Mouse (Mus musculus): ENCODE measurements around the gene Tldc2. TPM values are rescaled to one million over a fixed set of nuclear protein-coding genes. Genes with fewer than 3 reads are reported as not detected.

The Tldc2 gene
- polyA plus RNA-seq, 1 experiment: not detected

DNA sequence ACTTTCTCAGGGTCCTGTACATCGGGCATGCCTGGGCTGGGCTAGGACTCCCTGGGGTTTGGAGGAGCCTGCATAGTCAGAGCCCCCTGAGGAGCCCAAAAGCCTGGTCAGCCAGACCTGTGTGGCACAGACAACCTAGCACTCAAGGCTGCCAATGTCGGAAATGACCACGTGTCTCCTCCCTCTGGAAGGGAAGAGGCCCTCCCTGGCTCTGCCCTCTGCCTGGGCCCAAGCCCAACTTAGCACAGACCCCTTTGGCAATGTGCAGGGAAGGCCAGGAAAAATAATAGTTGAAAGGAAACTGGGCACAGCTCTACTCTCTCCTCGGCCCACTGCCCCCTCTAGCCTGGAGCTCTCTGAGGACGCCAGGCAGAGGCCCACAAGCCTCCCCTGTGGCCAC lies 32.0 kb upstream of the Tldc2 start:
- Histone ChIP-seq H3K27ac (replicated peaks; ENCODE audit: low read depth, low read length) (peak overlapping the region; percentile 79), H3K4me3 (ENCODE audit: insufficient read depth, low read depth, low read length) (no peak overlapping the region), H3K4me1 (ENCODE audit: control insufficient read depth, insufficient read depth, insufficient read length, low read length) (peaks cover 17% of the 10 kb centered on the region)

DNA sequence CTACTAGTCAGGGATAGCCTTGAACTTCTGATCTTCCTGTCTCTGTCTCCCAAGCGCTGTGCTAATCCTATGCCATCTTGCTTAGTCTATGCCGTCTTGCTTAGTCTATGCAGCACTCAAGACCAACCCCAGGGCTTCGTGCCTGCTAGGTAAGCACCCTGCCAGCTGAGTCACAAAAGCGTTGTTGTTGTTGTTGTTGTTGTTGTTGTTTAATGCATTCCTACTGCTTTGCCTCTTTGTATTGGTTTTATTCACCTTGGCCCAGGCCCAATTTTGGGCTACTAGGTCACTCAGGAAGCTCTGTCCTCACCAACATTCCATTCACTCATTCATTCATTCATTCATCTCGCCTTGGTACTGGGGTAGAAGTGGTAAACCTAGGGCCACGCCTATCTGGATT lies 31.1 kb upstream of the Tldc2 start:
- Histone ChIP-seq H3K4me3 (ENCODE audit: insufficient read depth, low read depth, low read length) (no peak overlapping the region), H3K27ac (replicated peaks; ENCODE audit: low read depth, low read length) (peak overlapping the region; percentile 40), H3K4me1 (ENCODE audit: control insufficient read depth, insufficient read depth, insufficient read length, low read length) (peaks cover 17% of the 10 kb centered on the region)

DNA sequence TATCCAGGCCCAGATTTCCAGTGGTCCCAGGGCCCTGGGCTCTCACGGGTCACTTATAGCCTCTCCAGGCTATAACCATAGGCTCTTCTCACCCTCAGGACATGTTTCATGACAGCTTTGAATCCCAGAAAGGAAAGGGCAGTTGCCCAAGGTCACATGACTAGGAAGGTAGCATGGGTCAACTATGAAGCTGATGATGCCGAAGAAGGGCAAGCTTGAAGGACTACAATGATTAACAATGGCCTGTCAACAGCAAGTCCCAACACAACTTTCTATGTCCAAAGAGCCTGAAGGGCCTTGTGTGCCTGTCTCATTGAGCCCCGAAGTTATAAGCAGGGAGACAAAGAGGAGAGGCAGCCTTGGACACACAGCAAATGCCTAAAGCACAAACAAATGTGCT lies 29.7 kb upstream of the Tldc2 start:
- no peak overlapping the region for H3K27ac ChIP-seq (replicated peaks; ENCODE audit: low read depth, low read length)
- H3K4me1 ChIP-seq (ENCODE audit: control insufficient read depth, insufficient read depth, insufficient read length, low read length): peaks cover 18% of the 10 kb centered on the region
- H3K4me3 ChIP-seq (ENCODE audit: insufficient read depth, low read depth, low read length): no peak overlapping the region

DNA sequence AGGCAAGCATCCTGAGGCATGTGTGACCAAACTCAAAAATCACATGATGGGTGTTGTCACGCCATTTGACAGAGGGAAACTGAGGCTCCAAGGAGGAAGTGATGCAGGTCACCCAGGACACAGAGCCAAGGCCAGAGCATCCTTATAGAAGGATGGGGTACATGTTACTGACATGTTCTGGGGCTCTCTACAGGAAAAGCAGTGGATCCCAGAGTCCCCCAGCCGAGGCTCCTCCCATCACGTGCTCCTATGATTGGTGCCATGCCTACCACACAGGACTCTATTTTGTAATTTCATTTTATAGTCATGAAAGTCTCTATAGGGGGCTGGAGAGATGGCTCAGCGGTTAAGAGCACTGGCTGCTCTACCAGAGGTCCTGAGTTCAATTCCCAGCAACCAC lies 29.1 kb upstream of the Tldc2 start:
- no peak overlapping the region for H3K27ac ChIP-seq (replicated peaks; ENCODE audit: low read depth, low read length)
- peaks cover 22% of the 10 kb centered on the region for H3K4me1 ChIP-seq (ENCODE audit: control insufficient read depth, insufficient read depth, insufficient read length, low read length)
- H3K4me3 ChIP-seq (ENCODE audit: insufficient read depth, low read depth, low read length): no peak overlapping the region

- H3K4me3 ChIP-seq (ENCODE audit: insufficient read depth, low read depth, low read length): no peak overlapping the region
- H3K4me1 ChIP-seq (ENCODE audit: control insufficient read depth, insufficient read depth, insufficient read length, low read length): peaks cover 28% of the 10 kb centered on the region
- no peak overlapping the region for H3K27ac ChIP-seq (replicated peaks; ENCODE audit: low read depth, low read length)
These were observed 28.4 kb upstream of the Tldc2 start for GRCm38 (mm10) chr2:157058342-157058998.

- Histone ChIP-seq H3K27ac (replicated peaks; ENCODE audit: low read depth, low read length) (no peak overlapping the region), H3K4me1 (ENCODE audit: control insufficient read depth, insufficient read depth, insufficient read length, low read length) (peaks cover 31% of the 10 kb centered on the region), H3K4me3 (ENCODE audit: insufficient read depth, low read depth, low read length) (no peak overlapping the region)
These were observed 27.7 kb upstream of the Tldc2 start for GRCm38 (mm10) chr2:157059166-157059565.

GRCm38 (mm10) chr2:157060037-157060436 lies 26.8 kb upstream of the Tldc2 start:
- Histone ChIP-seq H3K27ac (replicated peaks; ENCODE audit: low read depth, low read length) (no peak overlapping the region), H3K4me1 (ENCODE audit: control insufficient read depth, insufficient read depth, insufficient read length, low read length) (peaks cover 33% of the 10 kb centered on the region), H3K4me3 (ENCODE audit: insufficient read depth, low read depth, low read length) (no peak overlapping the region)

- H3K27ac ChIP-seq (replicated peaks; ENCODE audit: low read depth, low read length): no peak overlapping the region
- H3K4me1 ChIP-seq (ENCODE audit: control insufficient read depth, insufficient read depth, insufficient read length, low read length): peaks cover 34% of the 10 kb centered on the region
- no peak overlapping the region for H3K4me3 ChIP-seq (ENCODE audit: insufficient read depth, low read depth, low read length)
These were observed 26.1 kb upstream of the Tldc2 start for GRCm38 (mm10) chr2:157060557-157061305.

- Histone ChIP-seq H3K4me1 (ENCODE audit: control insufficient read depth, insufficient read depth, insufficient read length, low read length) (peaks cover 45% of the 10 kb centered on the region), H3K27ac (replicated peaks; ENCODE audit: low read depth, low read length) (peak overlapping the region; percentile 39), H3K4me3 (ENCODE audit: insufficient read depth, low read depth, low read length) (no peak overlapping the region)
These were observed 23.6 kb upstream of the Tldc2 start for GRCm38 (mm10) chr2:157063241-157063700.

- Histone ChIP-seq H3K4me3 (ENCODE audit: insufficient read depth, low read depth, low read length) (no peak overlapping the region), H3K27ac (replicated peaks; ENCODE audit: low read depth, low read length) (peak overlapping the region; percentile 39), H3K4me1 (ENCODE audit: control insufficient read depth, insufficient read depth, insufficient read length, low read length) (peaks cover 51% of the 10 kb centered on the region)
These were observed 22.7 kb upstream of the Tldc2 start for GRCm38 (mm10) chr2:157064136-157064535.

GRCm38 (mm10) chr2:157064978-157065878 lies 21.6 kb upstream of the Tldc2 start:
- peaks cover 60% of the 10 kb centered on the region for H3K4me1 ChIP-seq (ENCODE audit: control insufficient read depth, insufficient read depth, insufficient read length, low read length)
- H3K4me3 ChIP-seq (ENCODE audit: insufficient read depth, low read depth, low read length): no peak overlapping the region
- peak overlapping the region; percentile 91 for H3K27ac ChIP-seq (replicated peaks; ENCODE audit: low read depth, low read length)

- no peak overlapping the region for H3K4me3 ChIP-seq (ENCODE audit: insufficient read depth, low read depth, low read length)
- H3K27ac ChIP-seq (replicated peaks; ENCODE audit: low read depth, low read length): peak overlapping the region; percentile 91
- peaks cover 66% of the 10 kb centered on the region for H3K4me1 ChIP-seq (ENCODE audit: control insufficient read depth, insufficient read depth, insufficient read length, low read length)
These were observed 21.0 kb upstream of the Tldc2 start for GRCm38 (mm10) chr2:157065879-157066226.

- Histone ChIP-seq H3K27ac (replicated peaks; ENCODE audit: low read depth, low read length) (no peak overlapping the region), H3K4me1 (ENCODE audit: control insufficient read depth, insufficient read depth, insufficient read length, low read length) (peaks cover 76% of the 10 kb centered on the region)
These were observed 20.0 kb upstream of the Tldc2 start for GRCm38 (mm10) chr2:157066731-157067430.

DNA sequence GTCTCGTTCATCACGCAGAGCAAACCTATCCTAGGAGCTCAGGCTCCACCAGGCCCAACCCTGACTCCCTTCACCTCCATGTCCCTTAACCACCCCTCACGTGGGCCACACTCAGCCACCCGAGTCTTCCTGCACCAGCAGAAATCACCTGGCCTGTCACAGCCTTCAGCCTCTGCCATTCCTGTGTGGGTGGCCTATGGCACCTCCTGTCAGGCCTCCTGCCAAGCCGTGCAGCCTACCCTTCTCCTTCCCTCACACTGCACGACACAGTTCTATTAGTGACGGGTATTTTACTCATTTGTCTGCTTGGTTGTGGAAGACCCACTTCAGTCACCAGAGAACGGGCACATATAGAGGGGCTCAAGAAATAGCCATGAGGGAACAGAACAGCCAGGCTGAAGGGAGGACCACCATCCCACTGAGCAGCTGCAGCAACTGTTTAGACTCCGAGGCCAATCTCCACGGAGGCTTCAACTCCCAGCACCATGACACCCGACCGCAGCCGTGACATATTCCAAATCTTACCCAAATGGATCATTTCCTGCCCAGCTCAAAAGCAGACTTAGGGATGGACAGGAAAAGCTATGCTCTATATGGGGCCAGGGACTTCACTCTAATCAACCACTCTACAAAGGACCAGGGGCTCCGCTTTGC lies 18.0 kb upstream of the Tldc2 start:
- peaks cover 81% of the 10 kb centered on the region for H3K4me1 ChIP-seq (ENCODE audit: control insufficient read depth, insufficient read depth, insufficient read length, low read length)
- H3K27ac ChIP-seq (replicated peaks; ENCODE audit: low read depth, low read length): peak overlapping the region; percentile 74
- no peak overlapping the region for H3K4me3 ChIP-seq (ENCODE audit: insufficient read depth, low read depth, low read length)

More at GRCm38 (mm10) chr2:157066731-157067430, 20.0 kb upstream of the Tldc2 start:
- H3K4me3 ChIP-seq (ENCODE audit: insufficient read depth, low read depth, low read length): no peak overlapping the region

Data from brown adipose tissue, adult 24 weeks (tissue).